Mouse (Mus musculus) G1E (cell line): ENCODE data around the gene Gipr.

ENCODE experiments used
- CTCF ChIP-seq: IDR thresholded peaks from 2 replicates; pipeline ENCODE4 v1.5.1; 2012; ENCODE audit warnings: low read depth, low read length, inconsistent platforms, mixed read lengths
- GATA1 ChIP-seq: IDR thresholded peaks from 2 replicates; pipeline ENCODE4 v1.6.1; 2012; ENCODE audit warnings: borderline replicate concordance, low read length, inconsistent platforms, mixed read lengths
- POLR2AphosphoS5 ChIP-seq: IDR thresholded peaks from 2 replicates; pipeline ENCODE4 v1.6.1; 2012; ENCODE audit warnings: low read depth, low read length, inconsistent platforms; ENCODE audit not compliant: insufficient replicate concordance
- TAL1 ChIP-seq: conservative IDR thresholded peaks from 2 replicates; pipeline ENCODE4 v1.6.1; 2012; ENCODE audit warnings: low read depth, low read length, inconsistent platforms, mixed read lengths

- TF ChIP-seq CTCF (no peak), TAL1 (no peak), GATA1 (no peak), POLR2AphosphoS5 (no peak)
Observed at GRCm38 (mm10) chr7:19158601-19159000, 7.3 kb downstream of the Gipr start.
